Mouse (Mus musculus): ENCODE results near the gene Cdkl2.

DNA sequence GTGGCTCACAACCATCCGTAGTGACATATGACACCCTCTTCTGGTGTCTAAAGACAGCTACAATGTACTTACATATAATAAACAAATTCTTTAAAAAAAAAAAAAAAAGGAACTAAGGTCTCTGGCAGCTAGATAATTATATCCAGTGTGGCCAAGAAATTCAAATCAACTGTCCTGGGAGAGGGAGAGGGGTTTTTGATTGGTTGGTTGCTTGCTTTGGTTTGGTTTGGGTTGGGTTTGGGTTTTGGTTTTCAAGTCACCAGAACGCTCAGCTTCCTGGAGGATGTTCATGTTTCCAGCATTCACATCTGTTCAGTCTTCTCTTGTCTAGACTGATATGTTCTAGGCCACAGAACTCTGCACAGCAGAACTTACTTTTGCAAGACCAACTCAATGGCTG is 50.6 kb downstream of the Cdkl2 start:
- TF ChIP-seq CTCF (IDR thresholded peaks at IDR 0.05; ENCODE audit: low read depth) (no peak), EP300 (IDR thresholded peaks at IDR 0.05; ENCODE audit: low read depth) (no peak)
